Mouse (Mus musculus): ENCODE measurements around the gene Mprip.

DNA sequence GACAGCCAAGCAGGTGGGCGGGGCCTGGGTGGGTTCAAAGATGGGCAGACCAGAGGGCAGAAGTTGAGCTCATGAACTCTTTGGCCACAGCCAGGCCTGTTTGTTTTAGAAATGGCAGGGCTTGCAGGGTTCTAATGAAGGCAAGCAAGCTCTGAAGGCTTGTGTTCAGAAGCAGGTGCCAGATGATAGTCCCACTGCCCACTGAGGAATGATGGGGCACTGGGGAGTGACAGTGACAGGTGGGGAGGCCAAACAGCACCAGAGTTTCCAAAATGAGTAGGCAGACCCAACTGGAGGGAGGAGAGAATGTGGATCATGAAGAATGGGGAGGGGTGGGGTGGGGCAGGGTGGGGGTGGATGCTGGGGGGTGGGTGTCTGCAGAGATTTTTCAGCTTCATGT lies 144.2 kb downstream of the Mprip start:
- TF ChIP-seq EP300 (IDR thresholded peaks at IDR 0.05; ENCODE audit: low read depth) (no peak), CTCF (IDR thresholded peaks at IDR 0.05; ENCODE audit: low read depth) (no peak)
